ENCODE assay signal across 7 mouse cellular contexts in the genomic region with DNA sequence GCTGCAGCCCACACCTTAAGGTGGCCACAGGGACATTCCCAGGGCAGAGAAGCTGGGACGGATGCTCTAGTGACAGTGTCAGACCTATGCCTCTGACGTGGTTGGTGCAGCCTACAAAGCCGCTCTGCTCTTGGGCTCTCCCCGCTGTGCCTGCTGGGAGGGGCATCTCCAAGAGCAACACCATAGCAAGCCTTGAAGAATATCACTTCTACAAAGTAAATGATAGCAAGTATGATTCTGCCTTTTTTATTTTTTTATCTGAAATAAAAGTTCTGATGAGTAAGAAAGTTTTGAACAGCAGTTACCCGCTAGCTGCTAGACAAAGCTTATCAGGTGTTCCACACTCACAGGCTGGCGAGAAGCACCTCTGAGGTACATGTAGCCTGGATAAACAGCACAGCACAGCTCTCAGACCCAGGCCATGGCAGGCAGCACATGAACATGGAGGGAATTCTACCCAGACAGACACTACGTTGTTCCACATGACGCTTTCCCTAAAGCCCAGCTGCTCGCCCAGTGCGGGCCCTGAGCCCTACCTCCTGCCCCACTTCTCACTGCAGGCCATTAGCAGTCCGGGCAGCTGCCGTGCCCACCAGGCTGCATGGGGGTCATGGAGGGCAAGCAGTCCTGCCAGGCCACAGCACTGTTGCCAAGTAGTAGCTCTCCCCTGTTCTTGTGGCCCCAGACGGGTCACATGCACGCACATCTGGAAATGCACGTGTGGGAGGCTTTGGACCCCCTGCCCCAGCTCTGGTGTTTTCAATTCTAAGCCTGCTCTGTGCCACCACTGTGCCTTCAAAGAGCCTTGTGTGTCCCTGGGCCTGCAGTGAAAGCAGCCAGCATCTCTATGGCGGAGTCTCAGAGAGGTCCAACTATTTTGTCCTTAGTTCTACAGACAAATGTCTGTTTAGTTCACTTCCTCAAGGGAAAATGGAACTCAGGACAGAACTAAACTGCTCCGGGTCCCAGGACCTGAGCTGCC. TPM values are rescaled to one million over a fixed set of nuclear protein-coding genes. Genes with fewer than 3 reads are reported as not detected.
A peak's percentile ranks its signal among the peaks of the same experiment; 100 is the strongest.
DNase-seq lines count a peak whose midpoint lies in the region; ATAC-seq and TF ChIP-seq lines count a peak whose summit lies in the region.

No protein-coding gene starts in this region.

- 69% methylated on average over 17 of the region's 17 CpGs for WGBS in lung, postnatal 0 days
- 44% methylated on average over 17 of the region's 17 CpGs for WGBS in hindbrain, postnatal 0 days

- H3K27me3 ChIP-seq in lung, postnatal 0 days (replicated peaks; ENCODE audit: insufficient read depth, low read length) = no peaks in the 10 kb centered on the region
- no peaks in the 10 kb centered on the region for H3K27me3 ChIP-seq in hindbrain, postnatal 0 days (ENCODE audit: insufficient read depth, low read length)

- H3K9ac ChIP-seq in lung, postnatal 0 days (replicated peaks; ENCODE audit: low read depth) = no peak overlapping the region; the same call in none of the 2 replicates
- H3K9ac ChIP-seq in hindbrain, postnatal 0 days (replicated peaks; ENCODE audit: low read length) = no peak overlapping the region

- H3K4me1 ChIP-seq in lung, postnatal 0 days (ENCODE audit: insufficient read depth, low read depth, low read length) = peaks cover 35% of the 10 kb centered on the region
- H3K4me1 ChIP-seq in hindbrain, postnatal 0 days (ENCODE audit: insufficient read depth, low read length) = peaks cover 25% of the 10 kb centered on the region

- H3K27ac ChIP-seq in lung, postnatal 0 days (ENCODE audit: low read length) = peak overlapping the region; percentile 79
- peak overlapping the region; percentile 82 for H3K27ac ChIP-seq in hindbrain, postnatal 0 days

- no peak for DNase-seq in lung, postnatal 0 days (ENCODE audit: low spot score)
- DNase-seq in lung, postnatal 14 days = no peak
- DNase-seq in hindbrain, postnatal 0 days (ENCODE audit: low spot score) = peak; percentile 63
- DNase-seq in testis, postnatal 14 days (ENCODE audit: low spot score) = no peak
- DNase-seq in lung, postnatal 4 days = no peak

- H3K9me3 ChIP-seq in lung, postnatal 0 days (ENCODE audit: low read length) = no peaks in the 10 kb centered on the region
- H3K9me3 ChIP-seq in hindbrain, postnatal 0 days (ENCODE audit: low read length) = no peaks in the 10 kb centered on the region

- 0 out of 2 replicates have a peak overlapping the region, but pooled peaks have one; percentile 17 for H3K4me2 ChIP-seq in lung, postnatal 0 days (replicated peaks; ENCODE audit: low read depth, low read length)
- H3K4me2 ChIP-seq in hindbrain, postnatal 0 days (ENCODE audit: low read depth, low read length) = no peak overlapping the region

- TF ChIP-seq EP300 in lung, postnatal 0 days (IDR thresholded peaks at IDR 0.05) = no peak

- ATAC-seq in lung, postnatal 0 days = no peak
- ATAC-seq in erythroblast, adult 5-6 weeks (replicated peaks; ENCODE audit: low FRiP score, poor library complexity, severe bottlenecking) = peak; percentile 51
- peak; percentile 87 for ATAC-seq in hindbrain, postnatal 0 days
- peak; percentile 14; the same call in 1 of the 2 replicates for ATAC-seq in megakaryocyte, adult 5-6 weeks (ENCODE audit: poor library complexity, severe bottlenecking)

- peaks cover 18% of the 10 kb centered on the region for H3K36me3 ChIP-seq in lung, postnatal 0 days (ENCODE audit: insufficient read depth, low read length)
- H3K36me3 ChIP-seq in hindbrain, postnatal 0 days (ENCODE audit: insufficient read depth, low read length) = no peaks in the 10 kb centered on the region

- H3K4me3 ChIP-seq in lung, postnatal 0 days (ENCODE audit: low read depth, low read length) = no peak overlapping the region
- H3K4me3 ChIP-seq in hindbrain, postnatal 0 days (ENCODE audit: low read length) = no peak overlapping the region

- TF ChIP-seq CTCF in lung, postnatal 0 days (IDR thresholded peaks at IDR 0.05) = no peak
- TF ChIP-seq CTCF in hindbrain, postnatal 0 days (IDR thresholded peaks at IDR 0.05; ENCODE audit: low read depth) = no peak

RNA-seq across cellular contexts. Expression of gene Gpr146, which starts 11.5 kb away (rescaled TPM):
- 22.7 and 28.1 TPM in 2 replicates for polyA plus RNA-seq in lung, postnatal 0 days (2015; fragmentation: Nextera tagmentation; extraction: Ambion mirVana)
- 27.3 and 37.2 TPM in 2 replicates for total RNA-seq in erythroblast, adult 5-6 weeks (2015; ENCODE audit: low replicate concordance)
- total RNA-seq in erythroblast, adult 5-6 weeks (2017; ENCODE audit: low replicate concordance) = 49.4 and 58.3 TPM in 2 replicates
- 8.1 and 10.1 TPM in 2 replicates for total RNA-seq in hindbrain, postnatal 0 days (2014; rRNA removed)
- polyA plus RNA-seq in hindbrain, postnatal 0 days (2015; fragmentation: Nextera tagmentation; extraction: Ambion mirVana) = 3.7 and 4.4 TPM in 2 replicates
- total RNA-seq in megakaryocyte, adult 5-6 weeks (2015) = 9.8 and 13.1 TPM in 2 replicates
- 9.6 and 14.8 TPM in 2 replicates for total RNA-seq in megakaryocyte, adult 5-6 weeks (2017)

RNA-seq across cellular contexts. Expression of gene C130050O18Rik, which starts 16.1 kb away (rescaled TPM):
- 2.2 and 3.3 TPM in 2 replicates for polyA plus RNA-seq in lung, postnatal 0 days (2015; fragmentation: Nextera tagmentation; extraction: Ambion mirVana)
- total RNA-seq in erythroblast, adult 5-6 weeks (2015; ENCODE audit: low replicate concordance) = 1.9 and 2.1 TPM in 2 replicates
- 2.9 and 4.3 TPM in 2 replicates for total RNA-seq in erythroblast, adult 5-6 weeks (2017; ENCODE audit: low replicate concordance)
- total RNA-seq in hindbrain, postnatal 0 days (2014; rRNA removed) = 1.1 TPM in 1 of 2 replicates, not detected in the other
- polyA plus RNA-seq in hindbrain, postnatal 0 days (2015; fragmentation: Nextera tagmentation; extraction: Ambion mirVana) = 0.34 TPM in 1 of 2 replicates, not detected in the other
- total RNA-seq in megakaryocyte, adult 5-6 weeks (2015) = 18.3 and 19.9 TPM in 2 replicates
- total RNA-seq in megakaryocyte, adult 5-6 weeks (2017) = 16.6 and 19.7 TPM in 2 replicates

RNA-seq across cellular contexts. Expression of gene Gper1, which starts 34.0 kb away (rescaled TPM):
- 7.1 and 7.2 TPM in 2 replicates for polyA plus RNA-seq in lung, postnatal 0 days (2015; fragmentation: Nextera tagmentation; extraction: Ambion mirVana)
- total RNA-seq in erythroblast, adult 5-6 weeks (2015; ENCODE audit: low replicate concordance) = not detected in 2 replicates
- not detected in 2 replicates for total RNA-seq in erythroblast, adult 5-6 weeks (2017; ENCODE audit: low replicate concordance)
- 5.8 and 9.6 TPM in 2 replicates for total RNA-seq in hindbrain, postnatal 0 days (2014; rRNA removed)
- 5.6 and 6.2 TPM in 2 replicates for polyA plus RNA-seq in hindbrain, postnatal 0 days (2015; fragmentation: Nextera tagmentation; extraction: Ambion mirVana)
- 0.07 TPM in 1 of 2 replicates, not detected in the other for total RNA-seq in megakaryocyte, adult 5-6 weeks (2015)
- 0.22 TPM in 1 of 2 replicates, not detected in the other for total RNA-seq in megakaryocyte, adult 5-6 weeks (2017)

RNA-seq across cellular contexts. Expression of gene Cyp2w1, which starts 36.6 kb away (rescaled TPM):
- not detected in 2 replicates for polyA plus RNA-seq in lung, postnatal 0 days (2015; fragmentation: Nextera tagmentation; extraction: Ambion mirVana)
- total RNA-seq in erythroblast, adult 5-6 weeks (2015; ENCODE audit: low replicate concordance) = not detected in 2 replicates
- total RNA-seq in erythroblast, adult 5-6 weeks (2017; ENCODE audit: low replicate concordance) = not detected in 2 replicates
- total RNA-seq in hindbrain, postnatal 0 days (2014; rRNA removed) = not detected in 2 replicates
- not detected in 2 replicates for polyA plus RNA-seq in hindbrain, postnatal 0 days (2015; fragmentation: Nextera tagmentation; extraction: Ambion mirVana)
- not detected in 2 replicates for total RNA-seq in megakaryocyte, adult 5-6 weeks (2015)
- total RNA-seq in megakaryocyte, adult 5-6 weeks (2017) = not detected in 2 replicates

RNA-seq across cellular contexts. Expression of gene Cox19, which starts 37.8 kb away (rescaled TPM):
- polyA plus RNA-seq in lung, postnatal 0 days (2015; fragmentation: Nextera tagmentation; extraction: Ambion mirVana) = 60.5 and 61.6 TPM in 2 replicates
- total RNA-seq in erythroblast, adult 5-6 weeks (2015; ENCODE audit: low replicate concordance) = 4.2 and 6.5 TPM in 2 replicates
- total RNA-seq in erythroblast, adult 5-6 weeks (2017; ENCODE audit: low replicate concordance) = 7.7 and 8.8 TPM in 2 replicates
- 93.7 and 106 TPM in 2 replicates for total RNA-seq in hindbrain, postnatal 0 days (2014; rRNA removed)
- polyA plus RNA-seq in hindbrain, postnatal 0 days (2015; fragmentation: Nextera tagmentation; extraction: Ambion mirVana) = 86.3 and 91.0 TPM in 2 replicates
- 35.6 and 42.6 TPM in 2 replicates for total RNA-seq in megakaryocyte, adult 5-6 weeks (2015)
- total RNA-seq in megakaryocyte, adult 5-6 weeks (2017) = 20.0 and 24.6 TPM in 2 replicates
